Mouse (Mus musculus) frontal cortex, postnatal 25 days (tissue): ENCODE results near the gene Cep78.

Experiments
- DNase-seq, 2 experiments: peaks; one replicate each; pipeline ENCODE4 v3.0.0; 2022; ENCODE audit warnings: low spot score in 2 of 2

Gene Cep78

GRCm38 (mm10) chr19:15973365-15973764 is 11.4 kb downstream of the Cep78 start:
- DNase-seq, result no peak

DNA sequence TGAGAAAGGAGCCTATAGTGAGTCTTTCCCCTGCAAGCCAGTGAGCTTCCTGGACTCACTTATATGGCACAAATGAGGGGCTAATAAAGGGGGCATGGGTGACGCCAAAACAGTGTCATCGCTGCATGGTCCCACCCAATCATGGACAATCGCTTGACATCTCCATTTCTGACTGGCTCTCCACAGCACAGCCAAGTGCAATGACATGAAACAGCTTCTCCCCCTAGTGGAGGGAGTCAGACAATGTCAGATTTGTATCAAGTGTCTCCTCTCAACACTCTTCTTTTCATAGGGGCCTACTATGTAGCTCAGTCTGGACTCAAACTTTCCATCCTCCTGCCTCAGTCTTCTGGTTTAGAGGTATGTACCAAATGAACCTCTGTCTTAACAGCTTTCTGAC is 19.7 kb downstream of the Cep78 start:
- no peak for DNase-seq

GRCm38 (mm10) chr19:15964533-15964932 is 20.3 kb downstream of the Cep78 start:
- no peak for DNase-seq

DNA sequence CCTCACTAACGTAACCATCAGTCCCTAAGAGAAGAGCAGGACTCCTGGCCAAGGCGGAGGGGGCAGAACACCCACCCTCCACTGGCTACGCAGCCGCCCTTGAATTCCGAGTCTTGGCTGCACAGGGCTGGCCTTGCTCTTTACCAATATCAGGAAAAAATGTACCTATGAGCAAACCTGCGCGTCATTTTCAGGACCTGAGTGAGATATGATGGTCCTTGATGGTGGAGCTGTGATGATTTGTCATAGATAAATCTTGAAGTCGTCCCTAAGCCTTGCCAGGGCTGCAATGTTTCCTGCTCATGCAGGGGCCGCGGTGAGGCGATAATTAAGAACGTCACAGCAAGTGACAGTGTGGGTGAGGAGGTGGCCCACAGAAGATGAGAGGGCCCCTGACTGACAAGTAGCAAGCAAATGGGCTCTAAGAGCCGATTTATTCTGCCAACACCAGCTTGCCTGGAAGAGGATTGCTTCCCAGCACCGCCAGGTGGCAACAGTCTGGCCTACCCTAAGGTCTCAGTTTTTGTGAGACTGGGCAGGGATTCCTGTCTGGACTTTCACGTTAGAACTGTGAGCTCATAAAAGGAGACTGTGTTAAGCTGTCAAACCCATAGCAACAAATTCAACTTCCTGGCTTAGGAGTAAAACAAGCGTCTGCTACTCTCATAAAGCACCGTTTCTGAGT is 21.6 kb downstream of the Cep78 start:
- DNase-seq, result no peak

GRCm38 (mm10) chr19:15962313-15962712 is 22.5 kb downstream of the Cep78 start:
- DNase-seq, result no peak

DNA sequence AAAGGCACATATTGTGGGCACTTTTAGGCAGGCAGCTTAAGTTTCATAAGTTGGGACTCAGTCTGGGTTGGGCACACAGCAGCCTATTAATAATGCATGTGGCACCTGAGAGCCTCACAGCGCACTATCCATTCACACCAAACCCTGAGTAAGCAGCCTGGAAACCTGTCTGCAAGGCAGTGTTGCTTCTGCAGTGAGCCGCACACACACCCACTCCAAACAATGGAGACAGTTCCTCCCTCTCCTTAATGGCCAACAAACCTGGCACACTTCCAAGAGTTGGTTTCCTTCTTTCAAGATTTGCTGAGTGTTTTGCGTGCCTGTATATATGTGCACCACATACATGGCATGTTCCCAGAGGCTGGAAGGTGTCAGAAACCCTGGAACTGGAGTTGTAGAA is 34.6 kb downstream of the Cep78 start:
- DNase-seq, result no peak

- no peak for DNase-seq
Observed at GRCm38 (mm10) chr19:15948867-15949266, 35.9 kb downstream of the Cep78 start.

DNA sequence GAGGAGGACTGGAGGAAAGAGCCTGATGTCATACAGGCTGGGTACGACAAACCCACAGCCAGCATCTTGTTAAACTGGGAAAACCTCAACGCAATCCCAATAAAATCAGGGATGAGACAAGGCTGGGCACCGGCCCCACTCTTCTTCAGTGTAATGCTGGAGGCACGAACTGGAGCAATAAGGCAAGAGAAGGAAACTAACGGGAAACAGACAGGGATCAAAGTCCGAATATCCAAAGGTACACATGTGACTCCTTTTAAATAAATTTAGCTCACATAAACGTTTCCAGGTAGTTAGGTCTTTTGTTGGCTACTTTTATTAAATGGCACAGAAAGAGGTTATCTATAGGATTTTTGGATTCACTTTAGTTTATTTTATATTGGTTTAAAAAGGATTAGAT is 36.4 kb downstream of the Cep78 start:
- DNase-seq, result no peak

DNA sequence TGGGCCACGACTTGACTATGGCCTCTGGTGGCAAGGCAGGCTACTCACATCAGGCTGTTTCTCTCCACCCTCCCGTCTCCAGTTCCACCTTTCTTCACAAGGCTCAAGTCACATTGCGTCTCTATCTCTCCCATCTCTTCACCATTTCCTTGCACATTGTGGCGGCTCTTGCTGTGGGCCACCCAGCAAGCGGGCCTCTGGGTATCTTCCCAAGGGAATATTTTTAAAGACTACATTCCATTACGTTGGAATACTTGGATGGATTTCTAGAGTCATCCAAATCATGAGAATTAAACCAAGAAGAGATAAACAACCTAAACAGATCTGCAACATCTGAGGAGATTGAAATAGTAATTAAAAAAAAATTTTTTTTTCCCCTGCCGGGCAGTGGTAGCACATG is 37.6 kb downstream of the Cep78 start, which contains the start of gene Psat1:
Gene Psat1 (minus strand): TSS at position 101 of the 400 bp plus-strand sequence.
- no peak for DNase-seq

- no peak for DNase-seq
Observed at GRCm38 (mm10) chr19:15946663-15947062, 38.1 kb downstream of the Cep78 start.

DNA sequence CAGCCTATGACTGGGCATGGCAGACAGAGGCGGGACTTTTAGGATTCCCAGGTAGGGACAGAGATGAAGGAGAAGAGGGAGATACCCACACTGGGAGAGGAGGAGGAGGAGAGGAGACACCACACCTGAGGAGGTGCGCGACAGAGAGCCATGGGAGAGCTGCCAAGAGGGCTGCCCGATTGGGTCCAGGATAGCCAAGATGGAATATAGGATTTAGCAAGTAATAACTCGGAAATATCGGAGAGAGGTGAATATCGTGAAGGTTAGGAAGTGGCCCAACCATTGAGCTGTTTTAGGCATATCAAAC is 41.7 kb downstream of the Cep78 start:
- DNase-seq, result no peak

DNA sequence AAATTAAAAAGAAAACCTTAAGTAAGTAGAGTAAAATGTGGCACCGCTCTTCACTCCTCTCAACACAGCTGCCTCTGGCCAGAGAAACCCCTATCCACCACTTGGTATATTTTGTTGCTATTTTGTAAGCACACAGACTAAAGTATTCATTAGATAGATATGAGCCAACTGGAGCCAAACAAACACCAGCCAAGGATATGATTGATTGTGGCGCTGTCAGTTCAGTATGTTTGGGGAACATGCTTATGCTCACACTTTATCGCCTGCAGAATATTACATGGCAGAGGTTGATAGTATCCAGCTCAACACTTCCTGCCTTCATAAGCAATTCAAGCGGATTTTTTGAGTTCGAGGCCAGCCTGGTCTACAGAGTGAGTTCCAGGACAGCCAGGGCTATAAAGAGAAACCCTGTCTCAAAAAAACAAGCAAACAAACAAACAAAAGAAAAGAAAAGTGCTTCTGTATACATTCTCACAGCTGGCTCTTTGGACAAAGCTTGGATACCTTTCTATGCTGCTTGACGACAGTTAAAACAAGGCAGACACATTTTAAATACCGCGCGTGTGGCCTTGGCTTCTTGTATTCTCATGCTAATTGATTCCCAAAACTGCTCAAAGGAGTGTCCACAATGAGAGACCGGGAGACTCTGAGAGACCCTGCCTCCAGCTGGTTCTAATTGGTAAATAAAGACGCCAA is 42.2 kb downstream of the Cep78 start:
- no peak for DNase-seq

- no peak for DNase-seq
Observed at GRCm38 (mm10) chr19:15941399-15941798, 43.4 kb downstream of the Cep78 start.

- DNase-seq, result peak; percentile 35 to 44
Observed at GRCm38 (mm10) chr19:15925719-15926045, 59.1 kb downstream of the Cep78 start.

- DNase-seq, result peak; percentile 67 to 79
Observed at GRCm38 (mm10) chr19:15924866-15925718, 59.7 kb downstream of the Cep78 start.

GRCm38 (mm10) chr19:15924181-15924865 is 60.5 kb downstream of the Cep78 start:
- DNase-seq, result peak; percentile 33 to 47

DNA sequence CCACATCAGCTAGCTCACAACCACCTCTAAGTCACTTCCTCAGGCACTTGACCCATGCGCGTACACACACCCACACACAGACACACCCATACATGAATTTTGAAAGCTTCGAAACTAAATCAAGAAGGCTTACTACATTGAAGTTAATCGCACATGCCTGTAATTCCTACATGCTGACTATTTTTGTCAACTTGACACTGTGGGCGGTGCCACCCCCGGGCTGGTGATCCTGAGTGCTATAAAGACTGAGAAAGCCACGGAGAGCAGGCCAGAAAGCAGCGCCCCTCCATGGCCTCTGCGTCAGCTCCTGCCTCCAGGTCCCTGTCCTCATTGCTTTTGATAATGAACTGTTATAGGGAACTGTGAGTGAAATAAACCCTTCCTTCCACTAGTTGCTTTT is 61.4 kb downstream of the Cep78 start:
- peak in 1 of 2 experiments; percentile 8 for DNase-seq

DNA sequence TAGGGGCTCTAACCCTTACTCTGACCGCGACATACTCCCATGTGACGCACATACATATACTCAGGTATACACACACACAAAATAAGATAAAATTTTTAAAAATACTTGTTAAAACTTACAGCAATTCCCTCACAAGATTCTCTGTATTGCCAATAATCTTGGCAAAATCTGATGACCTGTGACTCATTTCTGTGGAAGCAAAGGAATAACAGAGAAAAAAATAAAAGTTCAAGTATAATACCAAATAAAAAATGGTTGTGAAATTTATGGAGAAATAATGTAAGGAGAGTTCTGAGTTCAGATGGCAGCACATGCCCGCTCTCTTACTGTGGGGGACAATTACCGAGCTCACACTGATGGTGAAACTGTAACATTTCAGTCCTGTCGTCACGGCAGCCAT is 65.5 kb downstream of the Cep78 start:
- no peak for DNase-seq

GRCm38 (mm10) chr19:15918111-15918510 is 66.7 kb downstream of the Cep78 start:
- DNase-seq, result no peak

DNA sequence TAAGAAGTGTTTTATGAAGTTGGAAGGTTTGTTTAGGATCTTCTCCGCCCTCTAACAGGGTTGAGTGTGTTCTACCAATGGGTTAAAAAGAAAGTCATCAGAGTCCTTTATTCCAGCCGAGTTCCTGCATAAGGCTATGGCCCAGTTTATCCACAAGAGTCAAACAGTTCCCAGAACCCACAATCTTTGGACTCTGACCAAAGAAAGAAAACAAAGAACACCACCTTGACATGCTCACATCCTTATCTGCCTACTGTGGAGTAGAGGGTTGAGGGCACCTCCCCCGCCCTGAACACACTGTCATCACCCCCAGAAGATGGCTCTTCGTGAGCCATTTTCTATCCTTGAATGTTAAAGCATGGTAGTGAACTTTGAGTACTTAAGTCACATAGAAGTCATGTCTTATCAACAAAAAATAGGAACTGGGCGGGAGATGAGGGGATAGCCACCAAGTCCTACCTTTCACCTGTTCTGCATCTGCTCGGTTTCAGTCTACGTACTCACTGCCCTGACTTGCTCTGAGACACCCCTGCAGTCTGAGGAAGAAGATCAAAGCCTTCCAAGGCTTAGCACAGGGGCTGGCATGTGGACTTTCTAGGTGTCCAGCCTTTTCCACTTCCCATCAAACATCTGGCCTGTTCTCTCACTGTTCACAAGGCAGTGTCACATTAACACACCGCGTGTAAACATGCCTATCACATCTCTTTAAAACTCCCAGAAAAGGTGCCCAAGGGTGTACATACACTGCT is 71.4 kb downstream of the Cep78 start:
- DNase-seq, result no peak

- DNase-seq, result no peak
Observed at GRCm38 (mm10) chr19:15911441-15911840, 73.3 kb downstream of the Cep78 start.

GRCm38 (mm10) chr19:15910987-15911386 is 73.8 kb downstream of the Cep78 start:
- no peak for DNase-seq
